Mouse (Mus musculus) heart, embryonic 10.5 days (tissue): Measurements from ENCODE around the gene Ovca2. TPM values are rescaled to one million over a fixed set of nuclear protein-coding genes. Genes with fewer than 3 reads are reported as not detected.

ENCODE experiments used
- DNase-seq: peaks from one replicate; pipeline ENCODE4 v3.0.0-alpha.2; 2017; ENCODE audit warnings: low spot score
- H3K27ac ChIP-seq: fragments of 300-500 bp; sonication (generic); 2 replicates; pipeline ENCODE4 v1.5.1; 2016; ENCODE audit warnings: mild to moderate bottlenecking
- H3K27me3 ChIP-seq: fragments of 300-500 bp; sonication (generic); 2 replicates; pipeline ENCODE4 v1.6.1; 2016; ENCODE audit warnings: mild to moderate bottlenecking; ENCODE audit not compliant: poor library complexity, insufficient read depth, severe bottlenecking
- H3K36me3 ChIP-seq: fragments of 300-500 bp; sonication (generic); 2 replicates; pipeline ENCODE4 v1.6.1; 2016; ENCODE audit warnings: mild to moderate bottlenecking, moderate library complexity
- H3K4me1 ChIP-seq: fragments of 300-500 bp; sonication (generic); 2 replicates; pipeline ENCODE4 v1.6.1; 2016; ENCODE audit warnings: mild to moderate bottlenecking
- H3K4me3 ChIP-seq: fragments of 300-500 bp; sonication (generic); 2 replicates; pipeline ENCODE4 v1.5.1; 2016; ENCODE audit warnings: mild to moderate bottlenecking, moderate library complexity
- H3K9me3 ChIP-seq: fragments of 300-500 bp; sonication (generic); 2 replicates; pipeline ENCODE4 v1.6.1; 2016; ENCODE audit warnings: mild to moderate bottlenecking, moderate library complexity
- WGBS: fragments of 180-500 bp; shearing (Covaris S2); methylation state at CpG from one replicate; pipeline ENCODE4 v1.1.7; 2016; 5-methylcytosine and 5-hydroxymethylcytosine counted together
- microRNA counts: library from miRNA; unstranded; fragments of <30 nt; microRNA quantifications from one replicate; lab custom pipeline; 2017
- microRNA-seq: library from miRNA; unstranded; fragments of <30 nt; microRNA quantifications from one replicate; pipeline ENCODE4, GENCODE M21; 2017
- polyA plus RNA-seq: library from polyadenylated mRNA; unstranded; fragments of >200 nt; fragmentation: Nextera tagmentation; extraction: Ambion mirVana; gene quantifications from 2 replicates; pipeline ENCODE4 v1.2.1, GENCODE M21; 2016

Ovca2 gene
- polyA plus RNA-seq, 1 experiment from 2014 or later, result 29.0 TPM

DNA sequence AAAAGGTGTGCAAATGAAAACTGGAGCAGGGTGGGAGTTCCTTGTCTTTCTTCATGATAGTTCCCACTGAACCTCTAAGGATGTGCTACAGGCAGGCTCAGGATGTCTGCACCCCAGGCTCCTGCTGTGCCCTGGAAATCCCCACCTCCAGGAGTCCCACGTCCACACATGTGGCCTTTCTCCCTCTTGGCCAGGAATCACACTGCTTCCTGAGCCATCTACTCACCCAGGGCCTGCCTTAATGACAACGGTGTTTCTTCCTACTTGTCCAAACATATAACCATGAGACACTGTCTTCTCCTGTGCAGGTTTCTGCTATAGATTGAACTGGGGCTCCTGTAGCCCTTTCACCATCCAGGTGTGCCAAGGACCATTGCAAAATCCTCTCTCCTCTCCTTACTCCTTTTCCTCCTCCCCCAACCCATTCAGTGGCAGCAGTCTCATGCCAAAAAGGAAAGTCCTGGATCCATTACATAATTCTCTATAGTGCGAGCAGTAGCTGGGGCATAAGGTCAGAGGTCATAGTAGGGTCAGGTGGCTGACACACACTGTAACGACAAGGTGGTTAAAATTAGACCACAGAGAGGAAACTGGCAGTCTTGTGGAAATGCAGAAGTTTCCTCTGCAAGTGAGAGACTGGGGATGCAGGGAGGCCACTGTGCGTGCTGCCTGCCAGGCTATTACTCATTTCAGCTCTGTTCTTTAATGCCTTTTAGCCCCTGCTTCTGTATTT lies 41.8 kb downstream of the Ovca2 start:
- Histone ChIP-seq H3K27me3 (no peaks in the 10 kb centered on the region), H3K4me3 (no peak overlapping the region), H3K36me3 (no peaks in the 10 kb centered on the region; the same call in 1 of the 2 replicates), H3K9me3 (no peaks in the 10 kb centered on the region), H3K4me1 (peaks cover 74% of the 10 kb centered on the region), H3K27ac (peak overlapping the region; percentile 36; the same call in 1 of the 2 replicates)
- DNase-seq, result no peak
- WGBS, result 36% methylated on average over 5 of the region's 5 CpGs

DNA sequence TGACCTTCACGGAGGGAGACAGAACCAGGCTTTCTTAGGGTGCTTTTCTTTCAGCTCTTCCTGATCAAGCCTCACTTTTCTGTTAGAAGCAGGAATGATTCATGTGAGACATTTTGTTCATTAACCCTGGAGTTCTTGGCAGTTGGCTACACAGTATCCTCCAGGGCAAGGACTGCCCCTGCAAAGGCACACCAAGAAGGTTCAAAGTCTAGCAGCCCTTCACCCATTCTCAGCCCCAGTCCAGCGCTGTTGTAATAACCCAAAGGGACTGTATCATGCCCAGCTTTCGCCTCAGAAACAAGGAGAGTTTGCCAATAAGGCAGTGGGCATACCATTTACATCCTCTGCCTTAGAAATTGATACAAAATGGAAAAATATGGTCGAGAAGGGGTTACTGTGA lies 43.3 kb downstream of the Ovca2 start:
- peaks cover 59% of the 10 kb centered on the region for H3K4me1 ChIP-seq
- WGBS, result 83% methylated on average over 4 of the region's 4 CpGs
- H3K4me3 ChIP-seq, result no peak overlapping the region
- no peak for DNase-seq
- H3K27me3 ChIP-seq, result no peaks in the 10 kb centered on the region
- no peaks in the 10 kb centered on the region for H3K36me3 ChIP-seq
- H3K27ac ChIP-seq, result peak overlapping the region; percentile 43; the same call in 1 of the 2 replicates
- H3K9me3 ChIP-seq, result no peaks in the 10 kb centered on the region

DNA sequence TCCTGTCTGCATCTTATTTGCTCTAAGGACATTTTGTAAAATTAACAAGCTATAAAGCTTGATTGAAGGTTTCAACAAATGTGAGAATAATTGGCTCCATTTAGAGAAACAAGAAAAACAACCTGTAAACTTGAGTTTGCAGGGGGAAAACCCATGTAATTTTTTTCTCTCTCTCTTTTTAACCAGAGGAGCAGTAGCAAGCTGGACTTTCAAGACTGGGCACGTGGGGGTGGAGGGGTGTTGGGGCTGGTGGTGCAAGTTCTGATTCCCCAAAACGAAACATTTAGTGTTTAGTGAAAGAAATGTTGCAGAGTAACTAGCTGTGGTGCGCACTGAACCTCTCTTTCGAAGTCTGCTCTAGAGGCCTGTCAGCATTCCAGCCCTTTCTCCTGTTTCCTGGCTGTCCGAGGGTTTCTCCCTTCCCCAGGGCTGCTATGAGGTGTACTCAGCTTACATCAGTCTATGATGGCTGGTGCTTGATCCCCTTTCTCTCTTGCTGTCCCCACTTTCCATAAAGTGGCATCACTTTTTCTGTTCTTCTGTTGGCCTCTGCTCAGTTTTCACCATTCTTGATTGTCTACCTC lies 44.1 kb downstream of the Ovca2 start:
- H3K4me1 ChIP-seq, result peaks cover 52% of the 10 kb centered on the region

DNA sequence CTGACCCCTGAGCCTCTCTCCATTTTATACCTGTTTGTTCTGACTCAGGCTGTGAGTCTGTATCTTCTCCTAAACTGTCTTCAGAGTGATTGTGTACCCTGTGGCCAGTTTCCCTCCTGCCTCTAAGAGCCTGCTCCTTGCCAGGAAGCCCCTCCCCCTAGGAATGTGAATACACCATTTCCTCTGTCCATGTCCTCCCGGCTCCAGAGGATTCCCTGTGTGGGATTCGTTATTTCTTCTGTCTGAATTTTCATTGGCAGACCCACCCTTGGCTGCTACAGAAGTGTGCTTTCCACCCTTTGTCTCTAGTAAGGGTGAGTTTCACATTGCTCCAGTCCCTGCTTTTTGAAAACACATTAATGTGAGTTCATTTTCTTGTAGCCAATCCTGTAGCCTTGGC lies 44.7 kb downstream of the Ovca2 start:
- Histone ChIP-seq H3K9me3 (no peaks in the 10 kb centered on the region), H3K36me3 (no peaks in the 10 kb centered on the region), H3K27me3 (no peaks in the 10 kb centered on the region), H3K4me3 (no peak overlapping the region), H3K4me1 (peaks cover 45% of the 10 kb centered on the region), H3K27ac (peak overlapping the region; percentile 43; the same call in 1 of the 2 replicates)
- no peak for DNase-seq
- 9% methylated on average over 2 of the region's 2 CpGs for WGBS

More for the DNA sequence above, 44.1 kb downstream of the Ovca2 start:
- DNase-seq, result no peak
- Histone ChIP-seq H3K36me3 (no peaks in the 10 kb centered on the region), H3K9me3 (no peaks in the 10 kb centered on the region), H3K27me3 (no peaks in the 10 kb centered on the region), H3K27ac (peak overlapping the region; percentile 43; the same call in 1 of the 2 replicates), H3K4me3 (no peak overlapping the region)
- WGBS, result 63% methylated on average over 5 of the region's 5 CpGs

DNA sequence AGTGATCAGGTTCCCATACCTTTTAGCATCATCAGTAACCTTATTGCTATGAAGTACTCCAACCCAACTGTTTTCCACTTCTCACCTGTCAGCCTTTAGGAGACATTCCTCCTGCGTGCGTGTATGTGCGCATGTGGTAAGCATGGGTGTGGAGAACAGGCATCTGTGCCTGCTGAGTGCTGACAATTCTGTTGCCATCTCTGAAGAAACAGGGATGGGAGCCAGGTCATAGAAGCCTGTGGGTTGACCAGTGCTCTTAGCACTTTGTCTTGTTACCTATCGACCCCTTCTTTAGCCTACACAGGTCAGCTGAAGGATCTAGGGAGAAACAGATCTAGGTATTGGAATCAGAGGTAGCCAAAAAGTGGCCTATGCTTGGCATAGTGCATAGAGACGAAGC lies 45.2 kb downstream of the Ovca2 start:
- H3K27ac ChIP-seq, result peak overlapping the region; percentile 43; the same call in 1 of the 2 replicates
- 81% methylated on average over 5 of the region's 5 CpGs for WGBS
- no peaks in the 10 kb centered on the region for H3K36me3 ChIP-seq
- H3K9me3 ChIP-seq, result no peaks in the 10 kb centered on the region
- H3K4me3 ChIP-seq, result no peak overlapping the region
- H3K4me1 ChIP-seq, result peaks cover 40% of the 10 kb centered on the region
- DNase-seq, result no peak
- H3K27me3 ChIP-seq, result no peaks in the 10 kb centered on the region

DNA sequence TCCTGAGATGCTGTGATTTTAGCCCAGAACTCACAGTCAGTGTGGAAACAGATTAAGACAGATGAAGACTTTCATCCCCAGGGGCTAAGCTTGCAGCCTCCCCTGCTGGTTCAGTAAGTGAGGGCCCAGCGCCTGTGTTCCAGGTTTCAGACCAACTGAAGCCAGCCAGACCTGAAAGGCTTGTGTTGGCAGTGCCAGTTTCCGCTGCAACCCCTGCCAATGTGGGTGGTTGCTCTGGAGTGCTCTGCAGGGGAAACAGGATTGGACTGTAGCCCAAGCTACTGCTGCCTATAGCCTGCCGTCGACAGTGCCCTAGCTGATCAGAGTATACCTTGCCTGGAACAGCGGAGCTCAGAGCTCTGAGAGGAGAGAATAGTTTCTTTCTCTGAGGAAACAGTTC lies 46.4 kb downstream of the Ovca2 start:
- no peaks in the 10 kb centered on the region for H3K27me3 ChIP-seq
- H3K4me3 ChIP-seq, result no peak overlapping the region
- no peaks in the 10 kb centered on the region for H3K36me3 ChIP-seq
- H3K4me1 ChIP-seq, result peaks cover 30% of the 10 kb centered on the region
- DNase-seq, result no peak
- no peaks in the 10 kb centered on the region for H3K9me3 ChIP-seq
- peak overlapping the region; percentile 64; the same call in 1 of the 2 replicates for H3K27ac ChIP-seq
- 90% methylated on average over 5 of the region's 5 CpGs for WGBS

DNA sequence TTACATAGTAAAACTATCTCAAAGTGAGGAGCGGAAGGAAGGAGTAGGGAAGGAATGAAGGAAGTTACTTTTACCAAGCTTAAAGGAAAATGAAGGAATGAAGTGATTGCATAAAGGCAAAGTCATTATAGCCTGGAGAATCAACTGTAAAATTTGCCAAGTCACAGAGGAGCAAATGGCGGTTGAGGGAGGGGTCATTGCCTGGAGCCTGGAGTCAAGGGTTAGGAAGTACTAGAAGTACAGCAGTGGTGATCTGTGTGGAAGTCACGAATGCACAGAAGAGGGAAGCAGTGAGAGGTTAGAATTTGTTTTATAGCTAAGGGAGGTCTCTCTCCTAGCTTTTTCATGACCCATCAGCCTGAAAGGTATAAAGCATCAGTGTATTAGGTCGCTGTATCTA lies 47.3 kb downstream of the Ovca2 start:
- peaks cover 20% of the 10 kb centered on the region for H3K4me1 ChIP-seq
- DNase-seq, result no peak
- no peaks in the 10 kb centered on the region for H3K27me3 ChIP-seq
- H3K9me3 ChIP-seq, result no peaks in the 10 kb centered on the region
- 81% methylated on average over 4 of the region's 4 CpGs for WGBS
- no peaks in the 10 kb centered on the region for H3K36me3 ChIP-seq
- no peak overlapping the region for H3K4me3 ChIP-seq
- no peak overlapping the region for H3K27ac ChIP-seq

DNA sequence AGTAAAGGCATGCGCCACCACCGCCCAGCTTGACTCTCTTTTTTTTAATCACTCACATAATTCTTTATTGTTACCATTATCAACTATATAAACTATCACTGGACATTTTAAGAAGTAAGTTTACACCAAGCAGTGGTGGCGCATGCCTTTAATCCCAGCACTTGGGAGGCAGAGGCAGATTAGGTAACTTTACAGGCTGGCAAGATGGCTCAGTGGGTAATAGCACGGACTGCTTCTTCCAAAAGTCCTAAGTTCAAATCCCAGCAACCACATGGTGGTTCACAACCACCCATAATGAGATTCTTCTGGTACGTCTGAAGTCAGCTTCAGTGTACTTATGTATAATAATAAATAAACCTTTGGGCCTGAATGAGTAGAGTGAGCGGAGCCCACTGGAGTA lies 49.2 kb downstream of the Ovca2 start:
- H3K4me1 ChIP-seq, result peaks cover 13% of the 10 kb centered on the region
- no peak for DNase-seq
- H3K27ac ChIP-seq, result no peak overlapping the region
- whole genome bisulfite sequencing, result 91% methylated on average over 6 of the region's 6 CpGs
- H3K27me3 ChIP-seq, result no peaks in the 10 kb centered on the region
- no peaks in the 10 kb centered on the region for H3K9me3 ChIP-seq
- no peak overlapping the region for H3K4me3 ChIP-seq
- no peaks in the 10 kb centered on the region for H3K36me3 ChIP-seq

DNA sequence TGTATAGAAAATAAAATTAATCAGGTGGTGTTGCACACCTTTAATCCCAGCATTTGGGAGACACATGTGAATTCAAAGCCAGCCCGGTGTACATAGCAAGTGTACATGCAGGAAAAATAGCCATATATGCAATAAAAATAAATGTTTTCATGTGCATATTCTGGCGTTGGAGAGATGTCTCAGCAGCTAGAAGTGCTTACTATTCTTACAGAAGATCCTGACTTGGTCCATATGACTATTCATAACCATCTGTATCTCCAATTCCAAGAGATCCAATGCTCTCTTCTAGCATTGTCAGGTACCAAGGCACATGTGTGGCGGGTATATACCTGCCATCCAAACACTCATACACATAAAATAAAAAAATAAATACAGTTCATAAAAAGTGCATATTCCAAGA lies 52.3 kb downstream of the Ovca2 start:
- Histone ChIP-seq H3K27ac (no peak overlapping the region), H3K4me3 (no peak overlapping the region), H3K27me3 (no peaks in the 10 kb centered on the region), H3K9me3 (no peaks in the 10 kb centered on the region), H3K4me1 (peaks cover under 1% of the 10 kb centered on the region; the same call in 1 of the 2 replicates), H3K36me3 (no peaks in the 10 kb centered on the region)
- DNase-seq, result no peak
- 93% methylated on average over 3 of the region's 3 CpGs for WGBS

MicroRNA genes within 50 kb of the gene (microRNA counts, 519-probe panel; counts per million panel counts)
- microRNA mmu-miR-132 (lab: Ali Mortazavi, UCI) (2,282 counts per million, percentile 4 among the panel's probes with 10 or more counts), microRNA mmu-miR-212 (lab: Ali Mortazavi, UCI) (not detected)

Small RNAs within 50 kb of the gene (microRNA-seq; reads per million reads assigned to microRNA genes)
- 64.4 reads per million, percentile 46 among the genes with 10 or more reads in this experiment for gene Mir132
- gene Mir212, result 6.3 reads per million, percentile 19 among the genes with 10 or more reads in this experiment

Other genes starting within 250 kb of the Ovca2 start
- 1.9 and 2.1 TPM in 2 replicates for gene Hic1, start 9.3 kb downstream of the Ovca2 start, polyA plus RNA-seq
- 26.8 and 28.0 TPM in 2 replicates for gene Dph1, start 12.4 kb upstream of the Ovca2 start, polyA plus RNA-seq
- 9.7 and 16.6 TPM in 2 replicates for gene Rtn4rl1, start 14.9 kb upstream of the Ovca2 start, polyA plus RNA-seq
- gene Rpa1, start 169.5 kb upstream of the Ovca2 start, polyA plus RNA-seq, result 127 and 143 TPM in 2 replicates
- 13.6 and 15.3 TPM in 2 replicates for gene Smyd4, start 169.6 kb upstream of the Ovca2 start, polyA plus RNA-seq
- 53.6 and 168 TPM in 2 replicates for gene Serpinf1, start 243.9 kb upstream of the Ovca2 start, polyA plus RNA-seq